Mouse (Mus musculus): ENCODE data around the gene Tmem254c.
"Not testable (repeated sequence)": the region's sequence is repeated elsewhere in the genome, so short reads cannot be mapped to it uniquely, and the experiment has no call there.

DNA sequence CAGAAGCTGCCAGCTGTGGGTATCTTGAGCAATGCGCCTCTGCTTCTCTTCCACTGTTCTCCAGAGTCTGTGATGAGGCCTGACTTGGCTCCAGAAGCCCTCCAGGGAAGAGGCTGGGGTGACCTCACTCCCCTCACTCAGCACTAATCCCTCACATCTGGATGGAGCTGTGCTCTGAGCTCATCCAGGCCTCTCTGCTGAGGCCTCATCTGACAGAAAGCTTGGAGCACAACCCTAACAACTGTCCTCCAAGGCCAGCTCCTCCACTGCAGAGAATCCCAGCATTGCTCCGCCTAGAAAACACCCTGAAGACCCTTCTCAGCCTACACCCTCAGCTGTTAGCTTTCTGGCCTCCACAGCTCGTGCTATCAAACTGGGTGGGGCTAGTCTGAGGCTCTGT, 32.8 kb downstream of the Tmem254c start:
- TF ChIP-seq GATA1 (IDR thresholded peaks at IDR 0.05; ENCODE audit: borderline replicate concordance, low read length); FLI1 (IDR thresholded peaks at IDR 0.05; ENCODE audit: low read length): not testable (repeated sequence)

Data from megakaryocyte, embryonic 14.5 days (primary cell).